Mouse (Mus musculus): ENCODE data around the gene Mpst. TPM values are rescaled to one million over a fixed set of nuclear protein-coding genes. Genes with fewer than 3 reads are reported as not detected.
A peak's percentile ranks its signal among the peaks of the same experiment; 100 is the strongest.

Gene Mpst
- total RNA-seq, 2 experiments from 2014 or later: 18.7 to 41.1 TPM

DNA sequence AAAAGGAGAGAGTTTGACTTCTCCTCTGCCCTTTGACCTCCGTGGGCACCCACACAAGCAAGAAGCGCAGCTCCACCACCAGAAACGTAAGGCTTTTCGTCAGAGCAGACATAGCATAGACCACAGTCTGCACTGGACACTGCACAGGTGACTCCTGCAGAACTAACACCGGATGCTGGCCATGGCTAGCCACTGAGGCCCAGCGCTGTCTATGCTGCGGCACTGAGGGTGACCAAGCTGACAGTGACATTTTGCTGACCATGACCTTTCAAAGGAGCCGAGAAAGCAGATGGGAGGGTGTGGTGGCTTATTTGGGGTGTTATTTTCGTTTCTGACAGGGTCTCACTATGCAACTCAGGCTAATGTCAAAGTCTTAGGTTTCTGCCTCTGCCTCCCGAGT lies 51.0 kb downstream of the Mpst start:
- no peak for ATAC-seq (replicated peaks; ENCODE audit: low FRiP score, low TSS enrichment, poor library complexity, severe bottlenecking)

DNA sequence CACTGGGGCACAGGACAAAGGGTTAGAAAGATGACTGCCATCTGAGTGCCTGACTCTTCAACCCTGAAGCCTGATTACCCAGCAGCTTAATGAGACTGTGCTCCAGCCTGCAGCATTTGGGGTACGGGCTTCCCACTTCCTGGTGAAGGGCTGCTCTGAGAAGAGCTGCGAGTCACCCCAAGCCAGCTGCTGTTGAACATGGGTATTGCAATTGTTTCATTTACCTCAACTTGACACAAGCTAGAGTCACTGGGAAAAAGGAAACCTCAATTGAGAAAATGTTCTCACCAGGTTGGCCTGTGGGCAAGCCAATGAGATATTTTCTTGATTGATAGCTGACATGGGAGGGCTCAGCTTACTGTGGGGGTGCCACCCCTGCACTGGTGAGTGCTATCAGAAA lies 56.8 kb downstream of the Mpst start:
- ATAC-seq (replicated peaks; ENCODE audit: low FRiP score, low TSS enrichment, poor library complexity, severe bottlenecking): peak; percentile 54

Other genes starting within 250 kb of the Mpst start
- gene Ift27, start 232.3 kb upstream of the Mpst start, total RNA-seq (2014; fragmentation: Nextera tagmentation): 50.0 and 53.9 TPM in 2 replicates
- 4.7 and 14.0 TPM in 2 replicates for gene Ift27, start 232.3 kb upstream of the Mpst start, total RNA-seq (2017)
- not detected in 2 replicates for gene Pvalb, start 200.0 kb upstream of the Mpst start, total RNA-seq (2014; fragmentation: Nextera tagmentation)
- not detected in 2 replicates for gene Pvalb, start 200.0 kb upstream of the Mpst start, total RNA-seq (2017)
- 2.9 and 6.6 TPM in 2 replicates for gene Ncf4, start 161.6 kb upstream of the Mpst start, total RNA-seq (2014; fragmentation: Nextera tagmentation)
- 4.8 TPM in 2 replicates for gene Ncf4, start 161.6 kb upstream of the Mpst start, total RNA-seq (2017)
- 2.4 TPM in 1 of 2 replicates, not detected in the other for gene Csf2rb2, start 100.7 kb upstream of the Mpst start, total RNA-seq (2014; fragmentation: Nextera tagmentation)
- 0.30 TPM in 1 of 2 replicates, not detected in the other for gene Csf2rb2, start 100.7 kb upstream of the Mpst start, total RNA-seq (2017)
- gene Csf2rb, start 80.7 kb upstream of the Mpst start, total RNA-seq (2014; fragmentation: Nextera tagmentation): 0.11 and 2.9 TPM in 2 replicates
- gene Csf2rb, start 80.7 kb upstream of the Mpst start, total RNA-seq (2017): 0.33 and 1.7 TPM in 2 replicates
- not detected in 2 replicates for gene Tex33, start 10.5 kb upstream of the Mpst start, total RNA-seq (2014; fragmentation: Nextera tagmentation)
- not detected in 2 replicates for gene Tex33, start 10.5 kb upstream of the Mpst start, total RNA-seq (2017)
- 6.4 and 10.2 TPM in 2 replicates for gene Tst, start 509 bp upstream of the Mpst start, total RNA-seq (2014; fragmentation: Nextera tagmentation)
- gene Tst, start 509 bp upstream of the Mpst start, total RNA-seq (2017): 0.80 and 2.1 TPM in 2 replicates
- 0.82 TPM in 1 of 2 replicates, not detected in the other for gene Kctd17, start 22.1 kb downstream of the Mpst start, total RNA-seq (2014; fragmentation: Nextera tagmentation)
- gene Kctd17, start 22.1 kb downstream of the Mpst start, total RNA-seq (2017): 2.2 TPM in 1 of 2 replicates, not detected in the other
- gene Tmprss6, start 62.2 kb downstream of the Mpst start, total RNA-seq (2014; fragmentation: Nextera tagmentation): 0.96 TPM in 1 of 2 replicates, not detected in the other
- gene Tmprss6, start 62.2 kb downstream of the Mpst start, total RNA-seq (2017): 0.46 TPM in 1 of 2 replicates, not detected in the other
- 8.6 and 18.4 TPM in 2 replicates for gene Il2rb, start 88.9 kb downstream of the Mpst start, total RNA-seq (2014; fragmentation: Nextera tagmentation)
- 0.88 and 9.5 TPM in 2 replicates for gene Il2rb, start 88.9 kb downstream of the Mpst start, total RNA-seq (2017)
- 3.1 and 6.9 TPM in 2 replicates for gene C1qtnf6, start 125.0 kb downstream of the Mpst start, total RNA-seq (2014; fragmentation: Nextera tagmentation)
- gene C1qtnf6, start 125.0 kb downstream of the Mpst start, total RNA-seq (2017): 0.14 and 1.7 TPM in 2 replicates
- gene Sstr3, start 138.3 kb downstream of the Mpst start, total RNA-seq (2014; fragmentation: Nextera tagmentation): not detected in 2 replicates
- not detected in 2 replicates for gene Sstr3, start 138.3 kb downstream of the Mpst start, total RNA-seq (2017)
- 134 and 169 TPM in 2 replicates for gene Rac2, start 166.4 kb downstream of the Mpst start, total RNA-seq (2014; fragmentation: Nextera tagmentation)
- 33.0 and 80.9 TPM in 2 replicates for gene Rac2, start 166.4 kb downstream of the Mpst start, total RNA-seq (2017)
- 7.0 and 18.8 TPM in 2 replicates for gene Cyth4, start 190.6 kb downstream of the Mpst start, total RNA-seq (2014; fragmentation: Nextera tagmentation)
- gene Cyth4, start 190.6 kb downstream of the Mpst start, total RNA-seq (2017): 12.9 and 13.1 TPM in 2 replicates